Mouse (Mus musculus) testis, postnatal 10 days (tissue): ENCODE data around the gene Tead2.

Source experiments
- DNase-seq: peaks from one replicate; pipeline ENCODE4 v3.0.0; 2021; ENCODE audit warnings: low spot score

Tead2 gene

DNA sequence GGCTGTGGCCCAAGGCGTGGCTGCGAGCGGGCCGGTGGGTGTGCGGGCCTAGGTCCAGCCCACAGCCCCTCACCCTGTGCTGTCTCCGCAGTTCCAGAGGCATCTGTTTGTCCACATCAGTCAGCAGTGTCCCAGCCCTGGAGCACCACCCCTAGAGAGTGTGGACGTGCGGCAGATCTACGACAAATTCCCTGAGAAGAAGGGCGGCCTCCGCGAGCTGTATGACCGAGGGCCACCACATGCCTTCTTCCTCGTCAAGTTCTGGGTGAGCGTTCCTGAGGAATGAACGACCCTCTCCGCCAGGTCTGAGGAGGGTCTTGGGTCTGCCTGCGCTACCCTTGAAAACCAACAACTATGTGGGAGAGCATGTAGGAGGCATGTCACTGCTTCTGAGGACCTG lies 13.0 kb downstream of the Tead2 start:
- DNase-seq: peak; percentile 35

DNA sequence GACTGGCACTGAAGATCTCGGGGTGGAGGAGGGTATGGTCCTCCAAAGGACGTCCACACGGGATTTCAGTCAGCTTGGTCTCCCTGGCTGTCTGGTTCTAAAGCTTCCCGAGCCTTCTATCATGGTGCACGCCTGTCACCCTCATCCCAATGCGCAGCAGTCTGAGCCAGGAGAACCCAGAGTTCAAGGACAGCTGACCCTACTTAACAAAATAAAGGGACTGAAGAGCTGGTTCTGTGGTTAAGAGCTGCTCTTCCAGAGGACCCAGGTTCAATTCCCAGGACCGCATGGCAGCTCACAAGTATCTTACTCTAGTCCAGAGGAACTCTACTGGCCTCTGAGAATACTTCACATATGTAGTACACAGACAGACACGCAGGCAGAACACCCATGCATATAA lies 13.5 kb downstream of the Tead2 start:
- DNase-seq: no peak

- peak; percentile 29 for DNase-seq
These were observed 14.1 kb downstream of the Tead2 start for GRCm38 (mm10) chr7:45229459-45230203.

- DNase-seq: peak; percentile 49
These were observed 15.6 kb downstream of the Tead2 start for GRCm38 (mm10) chr7:45231192-45231591.

GRCm38 (mm10) chr7:45231941-45232340 lies 16.4 kb downstream of the Tead2 start:
- no peak for DNase-seq

GRCm38 (mm10) chr7:45232716-45233465 lies 17.3 kb downstream of the Tead2 start:
- no peak for DNase-seq

DNA sequence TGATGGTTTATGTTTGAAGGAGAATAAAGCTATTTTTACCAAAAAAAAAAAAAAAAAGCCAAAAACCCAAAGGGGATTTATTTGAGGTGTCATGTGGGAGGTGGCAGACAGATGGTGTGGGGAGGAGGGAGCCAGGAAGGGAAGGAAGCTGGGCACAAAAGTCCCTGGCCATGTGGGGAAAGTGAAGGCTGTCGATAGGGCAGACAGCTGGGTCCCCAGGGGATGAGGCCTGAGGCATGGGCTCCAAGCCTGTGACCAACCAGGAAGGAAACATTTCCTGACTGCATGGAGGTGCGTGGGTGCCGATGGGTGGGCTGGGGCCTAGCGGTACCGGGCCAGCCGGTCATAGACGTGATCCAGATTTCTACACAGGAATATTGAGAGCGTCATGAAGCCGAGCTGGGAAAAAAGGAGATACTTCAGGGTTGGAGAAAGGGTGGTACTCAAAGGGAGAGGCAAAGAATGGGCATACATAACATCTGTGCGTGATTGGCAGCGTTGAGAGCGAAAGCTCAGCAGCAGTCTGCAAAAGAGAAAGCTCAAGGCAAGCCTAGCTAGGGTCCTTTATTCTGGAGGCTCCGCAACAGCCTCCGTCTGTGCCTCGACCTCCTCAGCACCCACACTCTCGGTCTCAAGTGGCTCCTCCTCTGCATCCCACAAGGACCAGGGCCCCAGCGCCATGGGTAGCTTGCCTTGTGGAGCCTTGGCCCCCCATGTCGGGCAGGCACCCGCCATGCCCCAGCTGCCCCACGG lies 18.2 kb downstream of the Tead2 start:
- no peak for DNase-seq

GRCm38 (mm10) chr7:45234333-45234841 lies 18.8 kb downstream of the Tead2 start:
- no peak for DNase-seq

- DNase-seq: peak; percentile 55
These were observed 19.5 kb downstream of the Tead2 start for GRCm38 (mm10) chr7:45234922-45235571.

DNA sequence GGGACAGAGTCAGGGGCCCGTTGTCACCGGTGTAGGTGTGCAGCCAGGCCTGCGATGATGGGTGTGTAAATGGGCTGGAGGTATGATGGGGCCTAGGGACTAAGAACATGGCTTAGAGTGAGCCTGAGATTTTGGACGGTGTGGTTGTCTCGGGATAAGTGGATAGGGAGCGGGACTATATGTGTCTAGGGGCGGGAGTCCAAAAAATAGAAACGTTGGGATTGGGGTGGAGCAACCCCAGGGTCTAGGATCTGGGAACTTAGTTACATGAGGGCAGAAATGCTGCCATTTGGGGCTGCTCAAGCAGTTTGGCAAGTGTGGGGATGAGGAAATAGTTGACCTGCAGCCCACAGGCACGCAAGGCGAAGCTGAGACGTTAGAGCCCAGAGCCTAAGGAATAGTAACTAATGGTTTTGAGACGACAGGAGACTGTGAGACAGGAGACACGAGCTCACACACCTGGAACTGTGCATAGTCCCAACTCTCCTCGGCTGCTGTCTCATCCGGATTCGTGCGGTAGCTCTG lies 20.2 kb downstream of the Tead2 start:
- peak; percentile 33 for DNase-seq

- peak; percentile 35 for DNase-seq
These were observed 22.5 kb downstream of the Tead2 start for GRCm38 (mm10) chr7:45237747-45238699.

DNA sequence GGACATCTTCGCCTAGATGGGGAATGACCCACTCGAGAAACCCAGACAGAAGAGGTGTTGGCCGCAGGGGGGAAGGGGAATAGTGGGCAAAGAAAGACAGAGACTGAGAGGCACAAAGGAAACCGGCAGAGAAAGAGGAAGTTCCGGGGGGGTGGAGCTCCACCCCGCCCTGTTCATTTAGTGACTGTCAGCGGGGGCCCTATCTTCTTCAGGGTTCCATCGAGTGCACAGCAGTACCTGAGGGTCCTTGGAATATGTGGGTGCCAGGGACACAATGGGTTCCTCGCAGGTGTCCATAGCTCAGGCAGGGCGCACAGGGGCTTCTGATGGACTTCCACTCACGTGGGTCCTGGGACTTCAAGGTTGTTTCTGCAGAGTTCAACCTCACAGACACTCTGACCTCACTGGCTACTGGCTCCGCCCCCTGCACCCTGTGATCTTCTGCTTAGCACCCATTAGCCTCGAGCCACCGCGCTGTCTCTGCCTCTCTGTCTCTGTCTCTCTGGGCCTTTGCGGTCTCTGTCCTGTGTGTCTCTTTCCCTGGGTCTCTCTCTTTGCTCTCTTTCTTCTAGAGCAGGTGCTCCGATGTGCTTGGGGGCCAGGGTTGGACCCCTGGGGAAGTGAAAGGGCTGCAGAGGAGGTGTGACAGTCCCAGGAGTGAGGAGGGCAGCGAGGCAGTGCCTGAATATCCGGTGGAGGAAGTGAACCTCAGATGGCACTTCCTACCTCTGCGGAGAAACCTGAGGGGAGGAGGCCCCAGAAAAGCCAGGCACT lies 23.4 kb downstream of the Tead2 start, which contains the start of gene Cd37:
TSS of gene Cd37 (minus strand) at position 393 of the 774 bp plus-strand sequence.
- DNase-seq: peak; percentile 52

DNA sequence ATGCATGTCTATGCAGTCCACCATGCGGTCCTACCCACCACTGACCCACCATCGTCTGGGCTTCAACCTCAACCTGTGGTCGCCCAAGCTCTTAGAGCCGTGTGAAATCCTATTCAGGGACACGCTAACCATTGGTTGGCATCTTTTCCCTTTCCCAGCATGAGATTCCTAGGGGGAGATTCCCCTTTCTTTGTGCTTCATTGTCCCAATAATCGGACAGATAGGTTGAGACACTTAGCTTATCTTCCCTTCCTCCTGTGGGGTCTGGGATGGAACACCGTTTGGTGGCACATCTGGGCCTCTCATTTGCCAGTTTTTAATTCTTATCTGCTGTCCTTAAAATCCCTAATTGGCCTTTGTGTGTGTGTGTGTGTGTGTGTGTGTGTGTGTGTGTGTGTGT lies 24.6 kb downstream of the Tead2 start:
- peak; percentile 32 for DNase-seq

GRCm38 (mm10) chr7:45240633-45241388 lies 25.3 kb downstream of the Tead2 start, which contains the start of gene Slc6a16:
Gene Slc6a16 (plus strand): TSS chr7:45241085.
- peak; percentile 82 for DNase-seq

- DNase-seq: no peak
These were observed 25.8 kb downstream of the Tead2 start for GRCm38 (mm10) chr7:45241389-45241749.

DNA sequence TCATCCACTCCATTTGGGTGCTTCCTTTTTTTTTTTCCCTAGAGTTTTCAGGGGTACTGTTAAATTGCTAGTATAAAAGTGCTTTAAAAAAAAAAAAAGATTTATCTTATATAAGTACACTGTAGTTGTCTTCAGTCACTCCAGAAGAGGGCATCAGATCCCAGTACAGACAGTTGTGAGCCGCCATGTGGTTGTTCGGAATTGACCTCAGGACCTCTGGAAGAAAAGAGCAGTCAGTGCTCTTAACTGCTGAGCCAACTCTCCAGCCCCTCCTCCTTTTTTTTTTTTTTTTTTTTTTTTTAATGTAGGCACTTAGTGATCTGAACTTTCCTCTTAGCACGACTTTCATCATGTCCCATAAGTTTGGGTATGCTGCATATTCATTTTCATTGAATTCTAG lies 32.1 kb downstream of the Tead2 start:
- DNase-seq: peak; percentile 21

DNA sequence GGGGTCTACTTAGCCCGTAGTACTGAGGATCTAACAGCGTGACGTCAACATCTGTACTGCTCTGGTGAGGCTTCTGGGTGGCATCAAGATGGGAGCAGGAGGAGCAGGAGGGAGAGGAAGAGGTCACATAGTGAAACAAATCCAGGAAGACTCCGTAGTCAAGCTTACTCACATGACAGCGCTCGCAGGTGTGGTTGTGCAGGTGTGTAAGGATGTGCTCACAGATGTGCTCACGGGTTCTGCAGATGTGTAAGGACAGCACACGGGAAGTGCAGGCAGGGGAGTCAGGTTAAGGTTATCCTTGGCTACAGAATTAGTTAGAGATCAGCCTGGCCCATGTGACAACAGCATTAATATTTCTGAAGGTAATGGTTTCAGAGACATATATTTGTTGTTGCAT lies 38.3 kb downstream of the Tead2 start:
- peak; percentile 28 for DNase-seq

GRCm38 (mm10) chr7:45255822-45256221 lies 40.3 kb downstream of the Tead2 start:
- peak; percentile 41 for DNase-seq
